Mouse (Mus musculus) forebrain, embryonic 15.5 days (tissue): ENCODE measurements around the gene Pomc. TPM values are rescaled to one million over a fixed set of nuclear protein-coding genes. Genes with fewer than 3 reads are reported as not detected.

Experiments used
- ATAC-seq: fragments of 200-750 bp; cut with Nextera tagmentation; replicated peaks from 2 replicates; pipeline ENCODE4 v1.8.0; 2017; ENCODE audit warnings: mild to moderate bottlenecking, moderate TSS enrichment, moderate library complexity
- H3K27ac ChIP-seq: fragments of 300-500 bp; sonication (generic); replicated peaks from 2 replicates; pipeline ENCODE4 v1.5.1; 2015; ENCODE audit warnings: mild to moderate bottlenecking, inconsistent platforms
- H3K27me3 ChIP-seq: fragments of 300-500 bp; sonication (generic); 2 replicates; pipeline ENCODE4 v1.6.1; 2015; ENCODE audit warnings: inconsistent platforms
- H3K36me3 ChIP-seq: fragments of 300-500 bp; sonication (generic); 2 replicates; pipeline ENCODE4 v1.6.1; 2015; ENCODE audit warnings: mild to moderate bottlenecking, inconsistent platforms
- H3K4me1 ChIP-seq: fragments of 300-500 bp; sonication (generic); 2 replicates; pipeline ENCODE4 v1.6.1; 2015; ENCODE audit warnings: inconsistent platforms
- H3K4me2 ChIP-seq: fragments of 300-500 bp; sonication (generic); replicated peaks from 2 replicates; pipeline ENCODE4 v1.6.1; 2015; ENCODE audit warnings: mild to moderate bottlenecking, inconsistent platforms
- H3K4me3 ChIP-seq: fragments of 300-500 bp; sonication (generic); 2 replicates; pipeline ENCODE4 v1.5.1; 2015; ENCODE audit warnings: mild to moderate bottlenecking, inconsistent platforms
- H3K9ac ChIP-seq: fragments of 300-500 bp; sonication (generic); replicated peaks from 2 replicates; pipeline ENCODE4 v1.6.1; 2015; ENCODE audit warnings: mild to moderate bottlenecking, inconsistent platforms
- H3K9me3 ChIP-seq: fragments of 300-500 bp; sonication (generic); 2 replicates; pipeline ENCODE4 v1.6.1; 2016; ENCODE audit warnings: inconsistent platforms
- WGBS: fragments of 180-500 bp; shearing (Covaris S2); methylation state at CpG from one replicate; pipeline ENCODE4 v1.1.7; 2015; ENCODE audit warnings: mixed read lengths; 5-methylcytosine and 5-hydroxymethylcytosine counted together
- polyA plus RNA-seq: library from polyadenylated mRNA; unstranded; fragments of >200 nt; fragmentation: Nextera tagmentation; extraction: Ambion mirVana; gene quantifications from 2 replicates; pipeline ENCODE4 v1.2.1, GENCODE M21; 2015

Pomc gene
- polyA plus RNA-seq, 1 experiment from 2014 or later = 11.5 TPM

GRCm38 (mm10) chr12:4007766-4008165, 53.0 kb downstream of the Pomc start:
- no peaks in the 10 kb centered on the region for H3K27me3 ChIP-seq
- no peak overlapping the region for H3K4me2 ChIP-seq
- H3K9me3 ChIP-seq = no peaks in the 10 kb centered on the region
- no peak overlapping the region for H3K4me3 ChIP-seq
- no peaks in the 10 kb centered on the region for H3K36me3 ChIP-seq
- WGBS = 33% methylated on average over 4 of the region's 4 CpGs
- H3K9ac ChIP-seq = no peak overlapping the region
- H3K27ac ChIP-seq = peak overlapping the region; percentile 23; the same call in 1 of the 2 replicates
- no peak for ATAC-seq
- H3K4me1 ChIP-seq = peaks cover 19% of the 10 kb centered on the region

- H3K4me1 ChIP-seq = peaks cover 19% of the 10 kb centered on the region
- no peaks in the 10 kb centered on the region for H3K36me3 ChIP-seq
- H3K4me3 ChIP-seq = no peak overlapping the region
- H3K27me3 ChIP-seq = no peaks in the 10 kb centered on the region
- no peak overlapping the region for H3K27ac ChIP-seq
- 42% methylated on average over 12 of the region's 12 CpGs for WGBS
- ATAC-seq = no peak
- H3K9me3 ChIP-seq = no peaks in the 10 kb centered on the region
- no peak overlapping the region for H3K4me2 ChIP-seq
- H3K9ac ChIP-seq = no peak overlapping the region
Measured at GRCm38 (mm10) chr12:4008731-4009130, 54.0 kb downstream of the Pomc start.

Other genes with a start within 250 kb of the Pomc start
- gene Dnmt3a, start 148.9 kb upstream of the Pomc start, polyA plus RNA-seq = 90.4 and 95.4 TPM in 2 replicates
- gene Efr3b, start 84.0 kb downstream of the Pomc start, polyA plus RNA-seq = 29.9 and 31.4 TPM in 2 replicates
- 13.1 and 13.3 TPM in 2 replicates for gene Dnajc27, start 127.6 kb downstream of the Pomc start, polyA plus RNA-seq
- 11.0 and 13.3 TPM in 2 replicates for gene Adcy3, start 178.2 kb downstream of the Pomc start, polyA plus RNA-seq